In the genomic region with DNA sequence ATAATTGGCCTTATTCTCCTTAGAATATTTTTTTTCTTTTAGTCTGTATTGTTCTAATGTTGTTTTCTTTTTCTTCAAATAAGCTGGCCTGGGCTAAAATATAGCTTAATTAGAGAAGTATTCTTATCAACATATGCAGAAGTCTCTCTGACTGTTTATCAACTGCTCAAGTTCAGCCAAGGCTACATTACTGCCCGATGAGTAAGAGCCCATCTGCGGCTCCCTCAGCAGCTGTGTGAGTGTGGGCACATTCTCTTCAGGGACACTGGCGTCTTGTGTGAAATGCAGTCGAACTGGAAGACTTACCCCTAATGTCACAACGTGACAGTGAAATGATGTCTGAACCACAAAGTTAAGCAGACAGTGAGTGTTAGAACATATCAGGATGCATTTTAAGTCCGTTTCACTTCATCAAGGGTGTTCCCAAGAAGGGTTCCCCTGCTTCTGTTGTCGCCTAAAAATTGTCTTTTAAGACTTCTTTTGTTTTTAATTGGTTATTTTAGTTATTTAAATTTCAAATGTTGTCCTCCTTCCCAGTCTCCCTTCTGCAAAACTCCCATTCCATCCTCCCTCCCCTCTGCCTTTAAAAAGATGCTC, we compare ENCODE assay signal across 10 mouse cellular contexts.
DNase-seq lines count a peak whose midpoint lies in the region; ATAC-seq and TF ChIP-seq lines count a peak whose summit lies in the region.
"Had no signal": no experiment of that assay in that cellular context is flagged by ENCODE, and none has a peak within 500 bp of the region (broad histone marks: within the 10 kb centered on the region; RNA-seq: fewer than 3 reads in every experiment).

No protein-coding gene starts in this region.

- no peak overlapping the region for H3K27ac ChIP-seq in liver, embryonic 14.5 days
- H3K27ac ChIP-seq: layer of hippocampus, adult 2 months had no signal

- peak; percentile 39; the same call in 1 of the 2 replicates for TF ChIP-seq EP300 in liver, embryonic 14.5 days (IDR thresholded peaks at IDR 0.05; ENCODE audit: low read depth)

- peaks cover 2 to 5% of the 10 kb centered on the region in 2 experiments; a peak in 3 of 4 replicates for H3K4me1 ChIP-seq in liver, embryonic 14.5 days (replicated peaks; ENCODE audit: control insufficient read depth in 2 of 2, insufficient read depth in 2 of 2, low read length in 1 of 2)

- ATAC-seq in liver, embryonic 14.5 days (ENCODE audit: insufficient read depth) = peak; percentile 89

- TF ChIP-seq CTCF in liver, embryonic 14.5 days (IDR thresholded peaks at IDR 0.05; ENCODE audit: low read depth) = no peak

- peak overlapping the region; percentile 47 for H3K4me2 ChIP-seq in liver, embryonic 14.5 days (ENCODE audit: low read depth)

- H3K9me3 ChIP-seq in liver, embryonic 14.5 days (ENCODE audit: control insufficient read depth, low read length) = no peaks in the 10 kb centered on the region

- DNase-seq in adrenal gland, adult 2 months = peak; percentile 17
- no peak for DNase-seq in adrenal gland, postnatal 4 days (ENCODE audit: low spot score in 2 of 2)
- DNase-seq in urinary bladder, postnatal 14 days (ENCODE audit: low spot score) = peak; percentile 10
- DNase-seq in urinary bladder, postnatal 4 days (ENCODE audit: low spot score in 2 of 2) = no peak
- DNase-seq in liver, embryonic 14.5 days (ENCODE audit: low read depth in 3 of 3, low spot score in 3 of 3) = peak; percentile 17 to 44 (median 26)
- DNase-seq in yolk sac, embryonic 10.5 days (ENCODE audit: low spot score) = no peak
- no peak for DNase-seq in cerebellum, adult 11 months
- DNase-seq in cerebellum, postnatal 36 days = no peak
- DNase-seq: gastrocnemius, postnatal 14 days had no signal

- H3K27me3 ChIP-seq in liver, embryonic 14.5 days (ENCODE audit: control insufficient read depth, insufficient read depth, low read length) = no peaks in the 10 kb centered on the region

- WGBS in liver, embryonic 14.5 days (ENCODE audit: insufficient replicate concordance) = 21% methylated on average over 7 of the region's 7 CpGs

- H3K4me3 ChIP-seq in liver, embryonic 14.5 days (ENCODE audit: insufficient read depth in 1 of 2, low read depth in 2 of 2, low read length in 2 of 2) = no peak overlapping the region
- H3K4me3 ChIP-seq: layer of hippocampus, adult 2 months had no signal

- H3K36me3 ChIP-seq in liver, embryonic 14.5 days (replicated peaks; ENCODE audit: control insufficient read depth, insufficient read depth, low read depth) = no peaks in the 10 kb centered on the region

- H3K9ac ChIP-seq in liver, embryonic 14.5 days (replicated peaks) = no peak overlapping the region

Comparison
In these comparisons a context has a peak if more than half of its experiments do, and no peak if none do; other contexts are left out.
1. DNase-seq: peak in adrenal gland, adult 2 months (single experiment), urinary bladder, postnatal 14 days (single experiment) and liver, embryonic 14.5 days (3 of 3); none in adrenal gland, postnatal 4 days (0 of 2), urinary bladder, postnatal 4 days (0 of 2), yolk sac, embryonic 10.5 days (single experiment), cerebellum, adult 11 months (single experiment) and cerebellum, postnatal 36 days (0 of 2).